Mouse (Mus musculus) forelimb bud, embryonic 11.5 days (tissue): ENCODE measurements around the gene Fam102a.

Experiments
- DNase-seq: peaks from one replicate; pipeline ENCODE4 v3.0.0-alpha.2; 2012; ENCODE audit warnings: low read depth, low spot score

Gene Fam102a

DNA sequence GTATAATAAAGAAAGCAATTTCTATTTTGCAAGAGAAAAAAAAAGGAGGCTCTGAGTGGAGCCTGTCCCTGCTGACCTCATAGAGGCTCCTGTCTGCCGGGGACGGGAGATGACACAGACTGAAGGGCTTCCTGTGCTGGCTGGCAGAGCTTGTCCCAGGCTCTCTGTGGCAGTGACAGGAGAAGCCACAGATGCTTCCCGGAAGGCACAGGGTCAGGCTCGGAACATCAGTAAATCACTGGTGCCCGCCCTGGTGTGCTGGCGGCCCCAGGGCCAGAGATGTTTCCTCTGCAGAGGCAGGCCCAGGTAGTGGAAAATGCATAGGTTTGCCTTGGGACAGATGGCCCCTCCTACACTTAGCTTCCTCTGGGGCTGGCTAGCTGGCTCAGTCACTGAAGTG is 20.8 kb upstream of the Fam102a start:
- no peak for DNase-seq

- DNase-seq: no peak
Measured at GRCm38 (mm10) chr2:32517233-32517867, 17.8 kb upstream of the Fam102a start.

DNA sequence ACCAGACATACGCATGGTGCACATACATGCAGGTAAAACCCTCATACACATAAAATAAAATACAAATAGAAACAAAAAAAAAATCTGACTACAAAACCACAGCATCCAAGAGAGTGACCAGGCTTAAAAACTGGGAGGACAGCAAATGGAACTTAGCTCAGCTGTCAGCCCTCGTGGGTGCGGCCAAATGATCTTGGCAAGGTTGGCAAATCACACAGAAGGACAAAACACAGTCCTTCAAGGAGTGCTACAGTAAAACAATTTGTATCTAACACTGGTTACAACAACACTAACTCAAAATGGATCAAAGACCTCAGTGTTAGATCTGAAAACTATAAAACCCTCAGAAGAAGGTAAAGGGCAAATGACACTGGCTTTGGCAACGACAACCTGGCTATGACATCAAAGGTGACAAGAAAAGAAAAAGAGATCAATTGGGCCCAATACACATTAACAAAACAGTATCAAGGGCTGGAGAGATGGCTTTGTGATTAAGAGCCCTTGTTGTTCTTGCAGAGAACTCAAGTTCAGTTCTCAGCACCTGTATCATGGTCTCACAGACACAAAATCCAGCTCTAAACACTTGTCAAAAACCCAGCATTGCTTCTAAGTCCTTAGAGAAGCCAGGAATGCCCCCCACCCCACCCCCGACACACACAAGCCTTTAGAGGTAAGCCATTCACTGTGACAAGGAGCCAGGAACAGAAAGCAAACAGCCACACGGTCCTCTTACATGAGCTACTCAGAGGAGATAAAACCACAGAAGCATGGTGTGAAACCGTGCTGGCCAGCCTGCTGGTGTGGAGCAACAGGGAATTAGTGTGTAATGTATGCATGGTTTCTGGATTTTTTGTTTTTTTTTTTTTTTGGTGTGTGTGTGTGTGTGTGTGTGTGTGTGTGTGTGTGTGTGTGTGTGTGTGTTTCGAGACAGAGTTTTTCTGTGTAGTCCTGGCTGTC is 14.8 kb upstream of the Fam102a start:
- DNase-seq: no peak

DNA sequence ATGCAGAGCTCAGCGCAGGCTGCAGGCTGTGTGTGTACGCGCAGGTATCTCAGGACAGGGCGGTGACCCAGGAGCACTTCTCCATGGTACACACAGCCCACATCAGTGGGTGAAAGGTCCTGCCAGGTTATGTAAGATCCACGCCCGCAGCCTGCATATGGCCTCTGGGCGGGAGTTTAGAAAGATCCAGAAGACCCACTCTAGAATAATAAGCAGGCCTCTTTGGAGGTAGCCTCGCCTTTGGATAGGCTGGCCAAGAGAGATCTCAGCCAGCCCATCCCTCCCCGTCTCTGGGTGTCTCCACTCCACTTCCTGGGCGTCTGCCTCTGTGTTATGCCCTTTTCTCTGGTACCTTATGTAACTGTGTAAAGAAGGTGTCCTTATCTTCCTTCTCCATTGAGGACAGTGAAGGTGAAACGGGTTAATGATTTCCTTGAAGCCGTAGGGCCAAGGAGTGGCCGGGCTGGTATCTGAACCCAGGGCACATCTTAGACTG is 10.5 kb upstream of the Fam102a start:
- no peak for DNase-seq

DNA sequence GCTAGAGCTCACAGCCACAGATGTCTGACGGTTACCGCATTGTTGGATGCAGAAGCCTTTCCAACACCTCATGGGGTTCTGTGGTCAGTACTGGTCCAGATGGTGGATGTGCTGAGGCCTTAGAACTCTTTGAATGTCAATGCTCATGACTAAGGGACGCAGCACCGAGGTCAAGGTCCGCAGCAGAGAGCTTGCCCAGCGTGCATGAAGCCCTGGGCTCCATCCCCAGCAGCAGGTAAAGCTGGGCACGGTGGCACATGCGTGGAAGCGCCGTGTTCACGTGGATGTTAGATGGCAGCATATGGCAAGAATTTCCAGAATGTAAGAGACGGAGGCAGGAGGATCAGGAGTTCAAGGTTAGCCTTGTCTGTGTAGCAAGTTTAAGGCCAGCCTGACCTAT is 9.3 kb upstream of the Fam102a start:
- DNase-seq: no peak

DNA sequence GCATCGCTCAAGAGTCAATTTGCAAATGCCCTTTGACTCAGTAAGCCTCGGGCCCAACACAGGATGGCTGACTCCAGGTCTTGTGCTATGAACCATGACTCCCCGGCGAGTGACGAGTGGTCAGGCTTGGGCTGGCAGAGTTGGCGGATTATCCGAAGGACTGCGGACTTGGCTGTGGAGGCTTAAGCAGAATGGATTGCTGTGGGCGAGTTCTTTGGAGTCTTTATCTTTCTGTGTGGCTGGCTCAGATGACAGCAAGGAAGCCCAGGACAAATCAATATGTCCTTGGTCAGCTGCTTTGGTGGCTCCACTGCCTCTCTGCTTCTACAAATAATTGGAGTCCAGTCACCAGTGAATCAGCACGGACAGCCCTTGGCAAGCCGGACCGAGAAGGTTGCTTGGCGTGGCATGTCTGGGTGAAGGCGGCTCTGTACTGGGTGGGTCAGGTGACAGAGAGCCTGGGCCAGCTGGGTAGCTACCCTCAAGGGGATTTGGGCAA is 7.6 kb upstream of the Fam102a start:
- no peak for DNase-seq

DNA sequence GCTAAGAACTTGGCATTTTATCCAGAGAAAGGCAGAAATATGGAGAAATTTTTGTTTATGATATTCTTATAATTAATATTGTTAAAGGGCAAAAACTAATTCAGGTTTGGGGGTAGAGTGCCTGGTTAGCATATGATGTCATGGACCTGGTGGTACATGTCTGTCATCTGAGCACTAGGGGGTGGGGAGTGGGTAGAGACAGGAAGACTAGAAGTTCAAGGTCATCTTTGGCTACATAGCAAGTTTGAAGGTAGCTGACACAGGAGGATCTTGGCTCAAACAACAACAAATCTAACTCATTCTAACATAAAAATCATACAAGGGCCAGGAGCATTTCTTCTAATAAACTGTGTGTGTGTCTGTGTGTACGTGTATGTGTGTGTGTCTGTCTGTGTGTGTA is 6.8 kb upstream of the Fam102a start:
- no peak for DNase-seq

GRCm38 (mm10) chr2:32530479-32530878 is 4.7 kb upstream of the Fam102a start:
- no peak for DNase-seq

- no peak for DNase-seq
Measured at GRCm38 (mm10) chr2:32533163-32533562, 2.0 kb upstream of the Fam102a start.

DNA sequence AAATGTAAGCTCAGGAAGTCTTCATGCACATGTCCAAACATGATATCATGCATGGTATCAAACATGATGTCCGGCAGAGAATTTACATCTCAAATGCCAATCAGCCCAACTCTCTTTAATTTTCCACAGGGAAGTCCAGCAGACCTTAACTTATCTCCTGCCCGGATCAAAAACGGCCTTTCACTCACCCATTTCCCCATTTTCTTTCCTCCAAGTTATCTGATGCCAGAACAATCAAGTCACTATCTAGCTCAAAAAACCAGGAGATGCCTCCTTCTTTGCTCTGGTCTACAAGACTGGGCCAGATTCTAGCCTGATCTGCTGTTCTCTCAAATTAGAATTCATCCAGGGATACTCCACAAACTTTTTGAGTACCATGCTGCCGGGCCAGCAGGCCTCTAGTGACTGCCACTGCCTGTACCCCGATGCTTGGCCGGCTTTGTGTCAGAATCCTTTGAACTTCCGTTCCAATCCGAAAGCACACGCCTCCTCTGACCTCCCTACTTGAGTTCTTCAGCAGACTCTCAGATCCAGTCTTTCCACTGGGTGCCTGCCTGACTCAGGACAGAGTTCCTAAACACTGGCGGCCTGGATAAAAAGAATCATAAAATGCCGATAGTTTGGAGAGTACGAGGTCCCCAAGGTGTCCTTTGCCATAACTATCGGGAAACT is 935 bp upstream of the Fam102a start:
- DNase-seq: peak; percentile 76

- peak; percentile 28 for DNase-seq
Measured at GRCm38 (mm10) chr2:32535501-32535991, 414 bp downstream of the Fam102a start.

- DNase-seq: no peak
Measured at GRCm38 (mm10) chr2:32536086-32536633, 1.0 kb downstream of the Fam102a start.

GRCm38 (mm10) chr2:32536634-32537359 is 1.7 kb downstream of the Fam102a start:
- DNase-seq: peak; percentile 60

DNA sequence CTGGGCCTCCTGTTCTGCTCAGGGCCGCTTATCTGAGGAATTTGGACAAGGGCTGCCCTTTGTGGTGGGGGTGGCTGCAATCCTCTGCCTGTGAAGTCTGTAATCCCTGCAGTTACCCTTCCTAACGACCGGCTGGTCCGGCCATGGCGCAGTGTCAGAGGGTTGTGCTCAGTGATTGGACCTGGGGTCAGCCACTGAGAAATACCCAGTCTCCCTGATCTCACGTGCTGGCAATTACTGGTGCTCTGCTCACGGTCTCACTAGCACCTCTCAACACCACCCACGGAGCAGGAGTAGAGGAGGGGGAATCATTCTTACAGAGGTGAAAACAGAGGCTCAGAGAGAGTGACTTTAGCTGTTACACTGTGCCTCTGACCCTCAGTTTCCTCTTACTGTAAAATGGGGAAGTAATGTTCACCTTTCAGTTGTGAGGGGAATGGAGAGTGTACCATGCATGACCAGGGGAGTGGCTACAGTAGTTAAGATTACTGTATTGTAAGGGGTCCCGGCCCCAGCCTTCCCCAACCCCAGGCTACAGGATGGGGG is 2.3 kb downstream of the Fam102a start:
- DNase-seq: peak; percentile 29

- DNase-seq: no peak
Measured at GRCm38 (mm10) chr2:32537941-32538340, 2.8 kb downstream of the Fam102a start.

DNA sequence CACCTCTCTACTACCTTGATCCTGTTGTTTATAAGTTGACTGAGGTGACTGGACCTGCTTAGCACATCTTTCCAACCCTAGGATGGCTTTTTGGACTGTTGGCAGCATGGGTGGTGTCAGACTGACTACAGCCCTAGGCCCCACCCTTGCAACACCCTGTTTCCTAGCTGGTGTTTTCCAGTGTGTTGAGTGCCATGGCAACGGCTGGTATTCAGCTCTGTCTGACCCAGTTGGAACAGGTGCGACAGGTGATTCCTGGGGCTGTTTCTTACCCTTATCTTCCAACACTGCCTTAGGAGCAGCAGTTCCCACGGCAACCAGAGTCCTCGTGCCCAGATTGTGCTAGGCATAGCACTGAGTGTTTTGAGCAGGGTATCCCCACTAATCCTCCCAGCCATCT is 3.3 kb downstream of the Fam102a start:
- no peak for DNase-seq

GRCm38 (mm10) chr2:32539452-32539981 is 4.4 kb downstream of the Fam102a start:
- no peak for DNase-seq

GRCm38 (mm10) chr2:32541333-32541908 is 6.3 kb downstream of the Fam102a start:
- DNase-seq: no peak

DNA sequence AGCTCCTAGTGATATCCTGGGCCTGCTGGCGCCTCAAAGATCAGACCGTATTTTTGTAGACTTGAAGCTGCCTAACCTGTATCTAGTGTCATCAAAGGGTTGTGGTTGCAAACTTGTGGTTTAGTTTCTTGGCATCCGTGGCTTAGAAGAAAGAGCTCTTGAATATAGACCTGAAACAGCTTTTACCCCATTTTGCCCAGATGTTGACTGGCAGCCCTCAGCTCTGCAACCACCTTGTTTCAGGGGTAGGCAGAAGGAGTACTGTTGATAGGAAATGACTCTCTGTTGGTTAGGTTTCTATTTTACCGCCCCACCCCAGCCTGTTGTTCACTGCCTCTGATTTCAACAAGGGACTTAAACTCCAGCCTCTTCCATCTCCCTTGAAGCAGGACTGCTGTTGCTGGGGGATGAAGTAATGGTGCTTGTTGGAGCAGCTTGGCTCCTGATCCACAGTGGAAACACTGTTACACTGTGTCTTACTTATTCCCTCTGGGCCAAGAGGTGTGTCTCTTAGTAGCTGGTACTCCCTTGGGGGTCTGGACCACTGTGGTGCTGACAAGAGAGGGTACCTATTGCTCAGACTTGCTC is 6.9 kb downstream of the Fam102a start:
- no peak for DNase-seq
